Mouse (Mus musculus) heart, postnatal 0 days (tissue): ENCODE measurements around the gene Clec3b.

ENCODE experiments used
- CTCF ChIP-seq: IDR thresholded peaks from 2 replicates; pipeline ENCODE4 v1.5.1; 2016; ENCODE audit warnings: antibody characterized with exemption, control low read depth, low read depth
- EP300 ChIP-seq: IDR thresholded peaks from 2 replicates; pipeline ENCODE4 v1.6.1; 2016; ENCODE audit warnings: antibody characterized with exemption, low read depth

DNA sequence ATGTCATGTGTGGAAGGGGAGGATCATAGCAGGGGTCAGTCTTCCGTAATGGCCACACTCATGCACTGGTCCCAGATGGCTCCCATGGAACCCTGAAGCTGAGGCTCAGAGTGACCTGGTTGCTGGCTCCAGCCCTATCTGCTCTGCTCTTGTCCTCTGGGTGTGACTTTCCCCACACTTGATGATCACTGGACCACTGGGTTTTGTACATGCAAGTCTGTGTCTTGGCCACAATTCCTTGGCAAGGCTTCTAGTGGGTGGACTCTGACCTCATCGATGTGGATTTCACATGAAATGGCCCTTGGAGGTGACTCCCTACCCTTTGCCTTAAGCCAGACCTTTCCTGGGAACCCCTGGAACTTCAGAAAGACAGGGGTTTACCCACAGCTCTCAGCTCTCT lies 2.4 kb downstream of the Clec3b start:
- no peak for TF ChIP-seq CTCF
- TF ChIP-seq EP300: no peak
